Mouse (Mus musculus): ENCODE data around the gene Gm648. TPM values are rescaled to one million over a fixed set of nuclear protein-coding genes. Genes with fewer than 3 reads are reported as not detected.

Gene Gm648
- polyA plus RNA-seq (2014; fragmentation: Nextera tagmentation; extraction: Ambion mirVana) = not detected in 2 replicates

GRCm38 (mm10) chrX:56549506-56549905, at the start of gene Gm648:
Gene Gm648, minus strand, starts transcription at chrX:56549606.
- ATAC-seq (ENCODE audit: insufficient number of reproducible peaks, low FRiP score, low TSS enrichment, low read depth) (no peak), DNase-seq (ENCODE audit: low spot score) (no peak)
- 85% methylated on average over 7 of the region's 7 CpGs for WGBS
- Histone ChIP-seq H3K4me1 (ENCODE audit: control insufficient read depth, insufficient read depth, low read length) (no peaks in the 10 kb centered on the region), H3K4me2 (ENCODE audit: low read depth, severe bottlenecking) (no peak within 1 kb of the TSS), H3K36me3 (ENCODE audit: control insufficient read depth, insufficient read depth, low read length) (no peaks in the 10 kb centered on the region), H3K9ac (ENCODE audit: low read length) (no peak within 1 kb of the TSS), H3K27ac (replicated peaks; ENCODE audit: low read depth, low read length) (no peak within 1 kb of the TSS), H3K27me3 (ENCODE audit: control insufficient read depth, insufficient read depth, low read length) (no peaks in the 10 kb centered on the region), H3K4me3 (ENCODE audit: low read depth, low read length) (no peak within 1 kb of the TSS), H3K9me3 (ENCODE audit: control insufficient read depth, low read length) (no peaks in the 10 kb centered on the region)

- H3K4me1 ChIP-seq (ENCODE audit: control insufficient read depth, insufficient read depth, low read length) = no peaks in the 10 kb centered on the region
- WGBS = 15% methylated on average over 37 of the region's 44 CpGs
- H3K27ac ChIP-seq (replicated peaks; ENCODE audit: low read depth, low read length) = no peak within 1 kb of the TSS
- DNase-seq (ENCODE audit: low spot score) (peak; percentile 88), ATAC-seq (ENCODE audit: insufficient number of reproducible peaks, low FRiP score, low TSS enrichment, low read depth) (peak; percentile 97)
- no peaks in the 10 kb centered on the region for H3K9me3 ChIP-seq (ENCODE audit: control insufficient read depth, low read length)
- H3K4me2 ChIP-seq (ENCODE audit: low read depth, severe bottlenecking) = peak within 1 kb of the TSS; percentile 42
- H3K9ac ChIP-seq (ENCODE audit: low read length) = peak within 1 kb of the TSS; percentile 85
- H3K27me3 ChIP-seq (ENCODE audit: control insufficient read depth, insufficient read depth, low read length) = no peaks in the 10 kb centered on the region
- no peaks in the 10 kb centered on the region for H3K36me3 ChIP-seq (ENCODE audit: control insufficient read depth, insufficient read depth, low read length)
- H3K4me3 ChIP-seq (ENCODE audit: low read depth, low read length) = peak within 1 kb of the TSS; percentile 65
These were observed 48.7 kb upstream of the Gm648 start, which contains the start of gene Mmgt1 for GRCm38 (mm10) chrX:56597887-56598640. Gene Mmgt1, minus strand, starts transcription at chrX:56598069.

GRCm38 (mm10) chrX:56597219-56597886, 47.9 kb upstream of the Gm648 start:
- Histone ChIP-seq H3K4me2 (ENCODE audit: low read depth, severe bottlenecking) (peak overlapping the region; percentile 42), H3K9me3 (ENCODE audit: control insufficient read depth, low read length) (no peaks in the 10 kb centered on the region), H3K36me3 (ENCODE audit: control insufficient read depth, insufficient read depth, low read length) (no peaks in the 10 kb centered on the region), H3K4me3 (ENCODE audit: low read depth, low read length) (peak overlapping the region; percentile 65), H3K27me3 (ENCODE audit: control insufficient read depth, insufficient read depth, low read length) (no peaks in the 10 kb centered on the region), H3K27ac (replicated peaks; ENCODE audit: low read depth, low read length) (no peak overlapping the region), H3K9ac (ENCODE audit: low read length) (peak overlapping the region; percentile 85), H3K4me1 (ENCODE audit: control insufficient read depth, insufficient read depth, low read length) (no peaks in the 10 kb centered on the region)
- WGBS = 12% methylated on average over 25 of the region's 25 CpGs
- DNase-seq (ENCODE audit: low spot score) = no peak
- ATAC-seq (ENCODE audit: insufficient number of reproducible peaks, low FRiP score, low TSS enrichment, low read depth) = peak; percentile 52; the same call in 1 of the 2 replicates

GRCm38 (mm10) chrX:56578200-56578599, 28.8 kb upstream of the Gm648 start:
- Histone ChIP-seq H3K27ac (replicated peaks; ENCODE audit: low read depth, low read length) (no peak overlapping the region), H3K4me2 (ENCODE audit: low read depth, severe bottlenecking) (no peak overlapping the region), H3K36me3 (ENCODE audit: control insufficient read depth, insufficient read depth, low read length) (no peaks in the 10 kb centered on the region), H3K4me1 (ENCODE audit: control insufficient read depth, insufficient read depth, low read length) (no peaks in the 10 kb centered on the region), H3K9ac (ENCODE audit: low read length) (no peak overlapping the region), H3K27me3 (ENCODE audit: control insufficient read depth, insufficient read depth, low read length) (no peaks in the 10 kb centered on the region), H3K4me3 (ENCODE audit: low read depth, low read length) (no peak overlapping the region), H3K9me3 (ENCODE audit: control insufficient read depth, low read length) (no peaks in the 10 kb centered on the region)
- DNase-seq (ENCODE audit: low spot score) (no peak), ATAC-seq (ENCODE audit: insufficient number of reproducible peaks, low FRiP score, low TSS enrichment, low read depth) (no peak)
- WGBS = 83% methylated on average over 2 of the region's 2 CpGs

GRCm38 (mm10) chrX:56572465-56572864, 23.1 kb upstream of the Gm648 start:
- WGBS = 23% methylated on average over 6 of the region's 6 CpGs

GRCm38 (mm10) chrX:56553584-56553983, 4.2 kb upstream of the Gm648 start:
- Histone ChIP-seq H3K9ac (ENCODE audit: low read length) (no peak overlapping the region), H3K36me3 (ENCODE audit: control insufficient read depth, insufficient read depth, low read length) (no peaks in the 10 kb centered on the region), H3K4me1 (ENCODE audit: control insufficient read depth, insufficient read depth, low read length) (no peaks in the 10 kb centered on the region), H3K4me3 (ENCODE audit: low read depth, low read length) (no peak overlapping the region), H3K4me2 (ENCODE audit: low read depth, severe bottlenecking) (no peak overlapping the region), H3K27ac (replicated peaks; ENCODE audit: low read depth, low read length) (no peak overlapping the region), H3K9me3 (ENCODE audit: control insufficient read depth, low read length) (no peaks in the 10 kb centered on the region), H3K27me3 (ENCODE audit: control insufficient read depth, insufficient read depth, low read length) (no peaks in the 10 kb centered on the region)
- ATAC-seq (ENCODE audit: insufficient number of reproducible peaks, low FRiP score, low TSS enrichment, low read depth) = no peak
- DNase-seq (ENCODE audit: low spot score) = no peak
- 67% methylated on average over 3 of the region's 3 CpGs for WGBS

More at GRCm38 (mm10) chrX:56572465-56572864, 23.1 kb upstream of the Gm648 start:
- Histone ChIP-seq H3K9me3 (ENCODE audit: control insufficient read depth, low read length) (no peaks in the 10 kb centered on the region), H3K27me3 (ENCODE audit: control insufficient read depth, insufficient read depth, low read length) (no peaks in the 10 kb centered on the region), H3K4me2 (ENCODE audit: low read depth, severe bottlenecking) (no peak overlapping the region), H3K4me3 (ENCODE audit: low read depth, low read length) (no peak overlapping the region), H3K36me3 (ENCODE audit: control insufficient read depth, insufficient read depth, low read length) (no peaks in the 10 kb centered on the region), H3K27ac (replicated peaks; ENCODE audit: low read depth, low read length) (no peak overlapping the region), H3K4me1 (ENCODE audit: control insufficient read depth, insufficient read depth, low read length) (no peaks in the 10 kb centered on the region), H3K9ac (ENCODE audit: low read length) (no peak overlapping the region)
- peak; percentile 22 for DNase-seq (ENCODE audit: low spot score)
- ATAC-seq (ENCODE audit: insufficient number of reproducible peaks, low FRiP score, low TSS enrichment, low read depth) = no peak

- no peak overlapping the region for H3K4me3 ChIP-seq (ENCODE audit: low read depth, low read length)
- ATAC-seq (ENCODE audit: insufficient number of reproducible peaks, low FRiP score, low TSS enrichment, low read depth) = no peak
- H3K27me3 ChIP-seq (ENCODE audit: control insufficient read depth, insufficient read depth, low read length) = no peaks in the 10 kb centered on the region
- no peak overlapping the region for H3K4me2 ChIP-seq (ENCODE audit: low read depth, severe bottlenecking)
- H3K27ac ChIP-seq (replicated peaks; ENCODE audit: low read depth, low read length) = no peak overlapping the region
- no peaks in the 10 kb centered on the region for H3K36me3 ChIP-seq (ENCODE audit: control insufficient read depth, insufficient read depth, low read length)
- H3K9me3 ChIP-seq (ENCODE audit: control insufficient read depth, low read length) = no peaks in the 10 kb centered on the region
- 50% methylated on average over 4 of the region's 4 CpGs for WGBS
- no peaks in the 10 kb centered on the region for H3K4me1 ChIP-seq (ENCODE audit: control insufficient read depth, insufficient read depth, low read length)
- peak; percentile 48 for DNase-seq (ENCODE audit: low spot score)
- H3K9ac ChIP-seq (ENCODE audit: low read length) = no peak overlapping the region
These were observed 12.2 kb downstream of the Gm648 start for GRCm38 (mm10) chrX:56537162-56537561.

GRCm38 (mm10) chrX:56531266-56531665, 18.1 kb downstream of the Gm648 start:
- Histone ChIP-seq H3K36me3 (ENCODE audit: control insufficient read depth, insufficient read depth, low read length) (no peaks in the 10 kb centered on the region), H3K9me3 (ENCODE audit: control insufficient read depth, low read length) (no peaks in the 10 kb centered on the region), H3K27ac (replicated peaks; ENCODE audit: low read depth, low read length) (no peak overlapping the region), H3K27me3 (ENCODE audit: control insufficient read depth, insufficient read depth, low read length) (no peaks in the 10 kb centered on the region), H3K4me1 (ENCODE audit: control insufficient read depth, insufficient read depth, low read length) (no peaks in the 10 kb centered on the region), H3K9ac (ENCODE audit: low read length) (no peak overlapping the region), H3K4me2 (ENCODE audit: low read depth, severe bottlenecking) (no peak overlapping the region), H3K4me3 (ENCODE audit: low read depth, low read length) (no peak overlapping the region)
- peak; percentile 78 for DNase-seq (ENCODE audit: low spot score)
- WGBS = 8% methylated on average over 3 of the region's 3 CpGs
- no peak for ATAC-seq (ENCODE audit: insufficient number of reproducible peaks, low FRiP score, low TSS enrichment, low read depth)

All from limb, embryonic 11.5 days (tissue).